Mouse (Mus musculus) thymus, postnatal 10 days (tissue): ENCODE results near the gene Kcnj11.

Source experiments
- DNase-seq, 2 experiments: peaks; one replicate each; pipeline ENCODE4 v3.0.0; 2021; ENCODE audit warnings: low spot score in 2 of 2

The Kcnj11 gene

DNA sequence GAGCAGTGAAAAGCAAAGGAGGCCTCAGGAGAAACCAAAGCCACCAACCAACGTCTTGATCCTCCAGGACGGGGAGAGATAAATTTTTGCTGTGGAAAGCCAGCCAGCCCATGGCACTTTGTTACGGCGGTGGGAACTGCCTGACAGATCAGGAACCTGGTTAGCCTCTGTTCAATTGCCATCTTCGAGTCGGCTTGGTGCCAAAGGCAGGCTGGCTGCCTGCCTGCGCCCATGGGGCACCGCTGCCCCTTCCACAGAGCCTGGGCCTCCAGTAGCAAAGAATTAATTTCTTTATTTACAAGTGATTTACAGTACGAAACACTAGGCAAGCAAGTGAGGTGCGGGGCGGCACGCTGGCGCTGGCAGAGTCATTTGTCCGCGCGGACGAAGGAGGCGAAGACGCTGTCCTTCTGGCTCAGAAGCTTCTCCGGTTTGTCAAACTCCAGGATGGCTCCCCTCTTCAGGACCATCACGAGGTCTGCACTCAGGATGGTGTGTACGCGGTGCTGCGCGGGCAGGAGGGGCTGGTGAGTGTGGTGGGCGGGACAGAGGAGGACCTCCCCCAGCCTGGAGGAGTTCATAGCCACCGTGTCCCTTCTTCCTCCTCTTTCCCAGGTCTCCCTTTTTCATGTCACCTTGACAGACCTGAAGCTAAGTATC lies 3.8 kb upstream of the Kcnj11 start:
- no peak for DNase-seq

GRCm38 (mm10) chr7:46103771-46104170 lies 3.2 kb upstream of the Kcnj11 start:
- no peak for DNase-seq

- DNase-seq, result no peak
These were observed 2.6 kb upstream of the Kcnj11 start for GRCm38 (mm10) chr7:46103075-46103591.

- DNase-seq, result no peak
These were observed 882 bp downstream of the Kcnj11 start for GRCm38 (mm10) chr7:46099682-46100081.

DNA sequence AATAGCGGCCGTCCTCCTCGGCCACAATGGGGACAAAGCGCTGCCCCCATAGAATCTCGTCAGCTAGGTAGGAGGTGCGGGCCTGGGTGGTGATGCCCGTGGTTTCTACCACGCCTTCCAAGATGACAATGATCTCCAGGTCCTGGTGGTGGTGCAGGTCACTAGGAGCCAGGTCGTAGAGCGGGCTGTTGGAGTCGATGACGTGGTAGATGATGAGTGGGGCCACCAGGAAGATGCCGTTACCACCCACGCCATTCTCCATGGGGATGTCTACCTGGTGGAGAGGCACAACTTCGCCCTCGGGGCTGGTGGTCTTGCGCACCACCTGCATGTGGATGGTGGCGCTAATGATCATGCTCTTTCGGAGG lies 1.7 kb downstream of the Kcnj11 start:
- DNase-seq, result no peak

- DNase-seq, result no peak
These were observed 2.2 kb downstream of the Kcnj11 start for GRCm38 (mm10) chr7:46098221-46098918.

GRCm38 (mm10) chr7:46097319-46097783 lies 3.2 kb downstream of the Kcnj11 start:
- no peak for DNase-seq

- DNase-seq, result peak in 1 of 2 experiments; percentile 51
These were observed 4.4 kb downstream of the Kcnj11 start for GRCm38 (mm10) chr7:46096136-46096535.

DNA sequence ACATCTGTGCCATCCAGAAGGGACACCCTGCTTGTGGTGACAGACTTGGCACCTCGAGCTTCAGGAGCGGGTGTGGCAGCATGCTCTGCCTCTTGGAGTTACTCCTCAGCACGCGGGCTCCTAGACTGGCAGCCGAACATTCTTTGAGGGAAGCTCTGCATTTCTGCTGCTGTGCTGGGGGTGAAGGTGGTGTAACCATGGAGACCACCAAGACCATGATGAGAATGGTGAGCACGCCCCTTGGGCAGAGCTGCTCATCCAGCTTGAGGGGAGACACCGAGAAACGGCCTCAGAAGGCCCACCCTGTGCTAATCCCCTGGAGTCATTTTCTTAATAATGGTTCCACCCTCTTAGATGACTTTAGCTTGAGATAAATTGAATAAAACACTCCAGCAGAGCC lies 7.8 kb downstream of the Kcnj11 start:
- no peak for DNase-seq

DNA sequence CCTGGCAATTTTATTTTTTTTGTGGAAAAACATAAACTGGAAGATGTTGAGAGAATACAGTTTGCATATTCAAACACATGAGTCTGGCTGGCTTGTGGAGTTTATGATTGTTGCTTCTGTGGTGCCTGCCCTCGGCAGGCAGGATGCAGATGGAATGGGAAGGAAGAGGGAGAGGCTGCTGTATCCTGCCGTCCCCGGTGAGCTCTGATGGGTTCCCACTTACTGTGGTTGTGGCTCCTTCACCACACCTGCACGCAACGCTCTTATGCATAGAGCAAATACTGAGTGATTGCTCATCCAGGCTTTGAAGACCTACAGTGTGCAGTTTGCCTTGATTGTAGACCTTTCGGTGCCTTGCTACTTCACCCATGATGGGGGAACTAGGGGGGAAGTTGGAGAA lies 12.3 kb downstream of the Kcnj11 start:
- no peak for DNase-seq

DNA sequence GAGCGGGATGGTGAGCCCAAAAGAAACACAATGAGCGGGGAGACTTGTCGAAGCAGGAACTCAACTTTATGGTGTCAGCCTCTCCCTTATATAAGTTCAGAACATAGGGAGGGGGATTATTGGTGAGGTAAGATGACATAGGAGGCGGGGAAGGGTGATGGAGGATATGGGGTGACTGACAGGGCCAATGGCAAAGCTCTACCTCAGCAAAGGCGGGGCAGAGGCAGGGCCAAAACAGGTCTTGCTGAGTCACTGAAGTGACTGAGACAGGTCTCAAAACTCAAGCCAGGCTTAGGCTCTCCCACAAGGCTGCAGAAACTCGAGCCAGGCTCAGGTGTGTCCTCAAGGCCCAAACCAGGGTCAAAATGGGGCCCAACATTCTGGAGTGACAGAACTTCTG lies 14.2 kb downstream of the Kcnj11 start:
- DNase-seq, result no peak

DNA sequence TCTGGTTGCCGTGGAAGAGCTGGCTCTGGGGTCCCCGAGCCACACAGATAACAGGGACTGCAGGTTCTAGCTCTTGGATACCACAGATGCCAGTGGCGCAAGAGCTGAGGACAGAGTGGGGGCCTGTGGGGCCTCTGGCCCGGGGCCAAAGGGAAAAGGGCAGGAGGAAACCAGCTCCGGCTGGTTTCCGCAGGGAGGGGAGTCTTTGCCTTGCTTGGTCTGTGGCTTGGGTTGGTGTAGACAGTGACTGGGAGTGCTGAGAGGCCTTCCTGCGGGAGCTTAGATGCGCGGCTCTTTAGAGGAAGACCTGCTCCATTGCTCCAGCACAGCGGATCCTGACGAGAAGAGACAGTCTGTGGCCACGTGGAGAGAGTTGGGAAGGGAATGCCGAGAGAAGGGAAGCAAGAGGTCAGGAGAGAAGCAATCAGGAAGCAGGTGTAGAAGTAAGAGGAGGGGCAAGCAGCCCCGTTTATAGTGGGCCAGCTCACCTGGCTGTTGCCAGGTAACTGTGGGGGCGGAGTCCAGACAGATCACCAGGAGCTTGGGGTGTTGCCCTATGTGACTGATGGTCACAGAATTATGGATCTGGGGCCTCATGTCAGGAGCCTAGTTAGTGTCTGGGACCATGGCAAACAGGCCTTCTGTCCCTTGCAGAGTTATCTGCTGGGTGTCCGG lies 15.6 kb downstream of the Kcnj11 start:
- DNase-seq, result no peak

DNA sequence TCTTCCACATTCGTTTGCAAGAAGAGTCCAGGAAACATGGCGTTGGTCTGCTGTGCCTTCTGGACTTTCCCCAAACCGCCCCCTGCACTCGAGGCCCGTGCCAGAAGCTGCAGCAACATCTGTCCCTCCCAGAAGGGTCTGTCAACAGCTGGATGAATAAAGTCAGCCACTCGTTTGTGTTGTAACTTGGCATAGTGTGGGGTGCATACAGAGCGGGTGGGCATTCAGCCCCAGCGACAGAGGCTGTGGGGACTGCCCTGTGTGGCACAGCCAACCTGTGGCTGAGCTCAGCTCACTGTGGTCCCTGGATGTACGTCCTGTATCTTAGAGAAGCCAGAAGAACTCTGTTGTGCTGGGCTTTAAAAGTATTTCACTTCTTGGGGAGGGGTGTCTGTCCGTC lies 16.5 kb downstream of the Kcnj11 start:
- DNase-seq, result no peak

DNA sequence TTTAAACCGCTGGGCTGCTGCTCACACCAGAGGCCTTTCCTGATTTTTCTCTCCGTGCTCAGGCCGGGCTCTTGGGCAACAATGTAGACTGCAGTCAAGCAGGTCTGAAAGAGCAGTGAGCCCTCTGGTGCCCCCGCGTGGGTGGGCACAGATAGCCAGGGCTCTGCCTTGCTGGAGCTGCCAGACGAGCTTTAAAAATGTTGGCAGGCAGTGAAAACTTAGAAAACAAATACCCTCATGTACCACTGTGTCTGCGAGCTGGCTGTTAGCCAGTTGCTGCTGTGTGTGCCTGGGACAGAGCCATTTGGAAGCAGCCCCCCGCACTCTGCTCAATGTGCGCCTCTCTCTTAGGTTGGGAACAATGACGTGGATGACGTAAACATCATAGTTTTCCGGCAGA lies 22.9 kb downstream of the Kcnj11 start:
- DNase-seq, result no peak

DNA sequence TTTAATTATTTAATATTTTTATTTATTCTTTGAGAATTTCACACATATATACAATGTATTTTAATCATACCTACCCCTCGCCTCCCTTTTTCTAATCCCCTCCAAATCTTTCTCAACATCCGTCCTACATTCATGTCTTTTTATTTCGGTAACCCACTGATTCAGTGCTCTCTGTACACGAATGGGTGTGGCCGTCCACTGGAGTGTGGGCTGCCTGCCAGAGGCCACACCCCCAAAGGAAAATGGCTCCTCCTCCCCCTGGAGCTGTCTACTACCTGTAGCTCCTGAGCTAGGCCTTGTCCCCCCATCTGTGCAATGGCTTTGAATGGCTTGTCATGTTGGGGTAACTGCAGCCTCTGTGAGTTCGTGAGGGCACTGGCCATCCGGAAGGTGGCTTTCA lies 23.7 kb downstream of the Kcnj11 start:
- no peak for DNase-seq

- DNase-seq, result no peak
These were observed 31.7 kb downstream of the Kcnj11 start for GRCm38 (mm10) chr7:46068831-46069230.

DNA sequence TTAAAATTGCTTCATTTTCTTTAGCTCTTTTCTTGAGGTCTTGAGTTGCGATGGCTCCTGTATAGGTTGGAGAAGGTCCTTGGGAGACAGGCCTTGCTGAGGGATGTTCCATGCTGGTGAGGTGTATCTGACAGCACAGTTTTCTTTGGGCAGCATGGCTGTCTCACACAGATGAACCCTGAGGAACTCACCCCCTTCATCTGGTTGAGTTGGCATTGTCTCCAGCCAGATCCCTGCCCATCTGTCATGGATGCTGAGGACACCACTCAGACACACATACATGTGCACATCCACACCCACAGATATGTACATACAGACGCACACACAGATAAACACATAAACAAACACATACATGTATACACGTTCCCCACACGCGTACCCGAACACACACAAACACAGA lies 37.3 kb downstream of the Kcnj11 start:
- DNase-seq, result no peak

DNA sequence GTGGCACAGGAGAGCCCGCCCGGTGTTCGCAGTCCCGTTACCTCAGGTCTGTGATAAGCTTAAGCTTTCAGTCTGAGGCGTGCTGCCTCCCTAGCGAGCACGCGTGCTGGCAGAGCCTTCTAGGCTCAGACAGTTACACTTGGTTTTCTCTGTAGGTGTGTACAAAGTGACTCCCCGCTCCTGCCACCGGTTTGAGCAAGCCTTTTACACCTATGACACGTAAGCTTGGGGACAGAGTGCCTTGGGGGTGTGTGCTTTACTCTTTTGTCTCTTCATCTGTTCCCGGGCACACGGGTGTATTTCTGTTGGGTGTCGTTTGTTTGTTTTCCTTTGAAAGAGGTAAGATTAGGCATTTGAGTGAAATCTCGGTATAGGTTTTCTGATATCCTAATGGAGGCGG lies 39.0 kb downstream of the Kcnj11 start:
- DNase-seq, result no peak

DNA sequence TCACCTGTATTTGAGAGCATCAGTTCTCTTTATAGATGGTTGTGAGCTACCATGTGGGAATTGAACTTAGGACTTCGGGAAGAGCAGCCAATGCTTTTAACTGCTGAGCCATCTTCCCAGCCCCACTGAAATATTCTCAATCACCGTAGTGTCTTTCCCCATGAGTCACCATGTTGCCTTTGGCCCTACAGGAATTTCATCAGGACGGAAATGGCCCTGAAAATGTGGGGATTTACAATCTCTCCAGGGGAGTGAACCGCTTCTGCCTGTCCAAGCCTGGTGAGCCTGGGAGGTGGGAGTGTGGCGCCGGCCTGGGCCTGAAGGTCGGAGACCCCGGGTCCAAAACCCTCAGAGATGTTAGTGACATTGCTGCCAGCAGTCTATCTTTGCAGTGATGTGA lies 39.9 kb downstream of the Kcnj11 start:
- no peak for DNase-seq

DNA sequence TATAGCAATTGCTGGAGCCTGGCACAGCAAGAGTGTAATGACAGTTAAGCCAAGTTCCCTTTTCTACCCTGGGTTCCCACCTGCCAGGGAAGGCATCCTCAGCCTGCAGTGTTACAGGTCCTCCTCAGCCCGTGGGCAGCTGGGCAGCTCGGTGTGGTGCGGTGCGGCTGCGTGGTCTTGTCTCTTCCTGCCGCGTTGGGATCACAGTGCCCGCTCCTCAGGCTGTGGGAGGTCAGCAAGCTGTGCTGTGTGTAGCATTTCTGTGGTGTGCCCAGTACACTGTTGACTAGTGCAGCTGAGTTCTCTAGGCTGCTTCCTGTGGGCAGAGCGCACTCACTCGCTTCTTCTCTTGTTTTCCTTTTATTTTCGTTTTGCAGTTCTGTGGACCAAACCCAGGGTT lies 41.7 kb downstream of the Kcnj11 start:
- peak in 1 of 2 experiments; percentile 30 for DNase-seq

DNA sequence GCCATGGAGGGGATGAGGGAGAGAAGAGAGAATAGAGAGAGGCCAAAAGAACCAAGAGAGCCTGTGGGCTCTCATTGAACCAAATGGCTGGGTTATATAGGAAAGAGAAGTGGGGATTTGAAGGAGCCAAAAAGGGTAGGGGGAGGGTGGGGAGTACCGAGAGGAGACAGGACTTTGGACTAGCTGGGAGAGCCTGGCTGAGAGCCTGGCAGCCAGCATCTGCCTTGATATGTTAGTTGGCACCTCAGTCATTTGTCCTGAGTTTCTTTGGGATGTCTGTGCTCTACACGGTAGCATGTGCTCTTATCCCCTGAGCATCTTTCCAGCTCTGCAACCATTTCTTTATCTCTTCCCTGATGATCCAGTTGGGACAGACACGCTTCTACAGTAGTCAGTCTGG lies 47.0 kb downstream of the Kcnj11 start:
- no peak for DNase-seq

GRCm38 (mm10) chr7:46052161-46052821 lies 48.3 kb downstream of the Kcnj11 start:
- peak in 1 of 2 experiments; percentile 32 for DNase-seq
